Comparison of ENCODE assay signal across 16 mouse cellular contexts in the genomic region with DNA sequence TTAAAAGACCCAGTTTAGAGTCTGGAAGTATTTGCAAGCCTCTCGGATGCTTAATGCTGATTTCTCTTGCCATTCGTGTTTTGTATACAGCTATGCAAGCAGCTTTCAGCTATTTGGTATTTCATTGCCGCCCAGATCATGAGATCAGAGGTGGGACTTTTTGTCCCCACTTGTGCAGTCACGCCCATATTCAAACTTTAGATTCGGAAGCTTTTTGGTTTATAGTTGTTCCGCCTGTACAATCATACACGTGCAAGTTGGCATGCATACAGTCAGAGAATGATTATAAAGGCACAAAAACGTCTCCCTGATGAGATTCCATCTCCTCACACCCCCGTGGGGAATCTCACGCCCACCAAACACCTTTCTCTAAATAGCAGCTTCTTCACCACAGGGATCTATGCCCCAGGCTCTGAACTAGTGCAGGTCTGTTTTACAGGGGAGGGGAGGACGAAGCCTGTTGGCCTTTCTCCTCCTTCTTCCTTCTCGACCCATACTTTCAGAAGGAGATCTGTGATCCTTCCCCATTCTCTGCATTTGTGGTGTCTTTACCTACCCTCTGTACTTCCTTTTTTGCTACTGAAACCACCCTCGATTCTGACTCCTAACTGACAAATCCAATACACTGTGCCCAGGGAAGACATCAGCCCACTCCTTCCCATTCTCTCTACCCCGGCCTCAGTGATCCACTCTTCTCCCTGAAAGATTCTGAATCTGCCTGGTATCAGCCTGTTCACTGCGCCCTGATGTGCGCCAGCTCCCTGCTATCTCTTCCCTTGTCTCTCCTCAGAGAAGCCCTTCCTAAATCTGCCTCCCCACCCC. TPM values are rescaled to one million over a fixed set of nuclear protein-coding genes. Genes with fewer than 3 reads are reported as not detected.
DNase-seq lines count a peak whose midpoint lies in the region; ATAC-seq lines count a peak whose summit lies in the region.
"Had no signal": no experiment of that assay in that cellular context is flagged by ENCODE, and none has a peak within 500 bp of the region (broad histone marks: within the 10 kb centered on the region; RNA-seq: fewer than 3 reads in every experiment).

No protein-coding gene starts in this region.

- 60% methylated on average over 16 of the region's 16 CpGs for WGBS in intestine, embryonic 14.5 days
- WGBS in intestine, embryonic 16.5 days = 57% methylated on average over 16 of the region's 16 CpGs
- WGBS in liver, embryonic 16.5 days (ENCODE audit: insufficient replicate concordance) = 30% methylated on average over 16 of the region's 16 CpGs

- ATAC-seq in intestine, embryonic 14.5 days (replicated peaks; ENCODE audit: low FRiP score, low TSS enrichment, low read depth) = no peak
- ATAC-seq in intestine, embryonic 16.5 days = no peak
- ATAC-seq in liver, embryonic 16.5 days (ENCODE audit: low read depth) = no peak
- ATAC-seq: forebrain, embryonic 14.5 days; hindbrain, embryonic 16.5 days had no signal

- DNase-seq in intestine, embryonic 14.5 days (ENCODE audit: low spot score) = peak; percentile 25
- DNase-seq in A20 (ENCODE audit: low read depth, low spot score) = peak; percentile 88
- DNase-seq in MEL-GATA-1-ER (ENCODE audit: extremely low read depth, low read depth) = peak; percentile 77
- no peak for DNase-seq in c-Kit-positive CD71-positive TER-119-positive erythroid progenitor cells, embryonic 14.5 days (ENCODE audit: low spot score)
- DNase-seq in gastrocnemius, adult 18-20 months (ENCODE audit: low spot score) = no peak
- DNase-seq in thymus, adult 18-20 months = no peak
- DNase-seq: thymus, postnatal 4 days had no signal

- H3K36me3 ChIP-seq in intestine, embryonic 14.5 days (ENCODE audit: control insufficient read depth, insufficient read depth, low read length) = no peaks in the 10 kb centered on the region
- H3K36me3 ChIP-seq in intestine, embryonic 16.5 days (ENCODE audit: control insufficient read depth, insufficient read depth, low read length) = no peaks in the 10 kb centered on the region
- H3K36me3 ChIP-seq in liver, embryonic 16.5 days (ENCODE audit: control insufficient read depth, insufficient read depth) = no peaks in the 10 kb centered on the region
- H3K36me3 ChIP-seq: midbrain, embryonic 10.5 days had no signal

- no peaks in the 10 kb centered on the region for H3K27me3 ChIP-seq in intestine, embryonic 14.5 days (replicated peaks; ENCODE audit: control insufficient read depth, insufficient read depth, low read length)
- no peaks in the 10 kb centered on the region for H3K27me3 ChIP-seq in intestine, embryonic 16.5 days (replicated peaks; ENCODE audit: control insufficient read depth, insufficient read depth, low read length)
- no peaks in the 10 kb centered on the region for H3K27me3 ChIP-seq in liver, embryonic 16.5 days (ENCODE audit: control insufficient read depth, insufficient read depth, low read depth, low read length)

- H3K4me2 ChIP-seq in intestine, embryonic 14.5 days (ENCODE audit: low read length) = no peak overlapping the region
- no peak overlapping the region for H3K4me2 ChIP-seq in intestine, embryonic 16.5 days (ENCODE audit: low read depth, low read length)
- H3K4me2 ChIP-seq in liver, embryonic 16.5 days (ENCODE audit: low read depth, low read length) = 0 out of 2 replicates have a peak overlapping the region, but pooled peaks have one; percentile 10

- H3K4me3 ChIP-seq in intestine, embryonic 14.5 days (ENCODE audit: low read depth, low read length) = no peak overlapping the region
- H3K4me3 ChIP-seq in intestine, embryonic 16.5 days (ENCODE audit: low read length) = no peak overlapping the region
- no peak overlapping the region for H3K4me3 ChIP-seq in liver, embryonic 16.5 days (ENCODE audit: low read depth, low read length)
- H3K4me3 ChIP-seq: midbrain, embryonic 10.5 days had no signal

- H3K9ac ChIP-seq in intestine, embryonic 14.5 days (ENCODE audit: low read length) = no peak overlapping the region
- H3K9ac ChIP-seq in intestine, embryonic 16.5 days (ENCODE audit: low read depth, low read length) = no peak overlapping the region
- no peak overlapping the region for H3K9ac ChIP-seq in liver, embryonic 16.5 days (ENCODE audit: low read depth, low read length)

- H3K4me1 ChIP-seq in intestine, embryonic 14.5 days (replicated peaks; ENCODE audit: control insufficient read depth, insufficient read depth, low read length) = no peaks in the 10 kb centered on the region
- no peaks in the 10 kb centered on the region for H3K4me1 ChIP-seq in intestine, embryonic 16.5 days (ENCODE audit: control insufficient read depth, insufficient read depth, low read length)
- peaks cover 2% of the 10 kb centered on the region for H3K4me1 ChIP-seq in liver, embryonic 16.5 days (ENCODE audit: control insufficient read depth, low read depth, low read length)
- H3K4me1 ChIP-seq: midbrain, embryonic 10.5 days had no signal

- H3K27ac ChIP-seq in intestine, embryonic 14.5 days (ENCODE audit: low read depth) = no peak overlapping the region
- no peak overlapping the region for H3K27ac ChIP-seq in intestine, embryonic 16.5 days (ENCODE audit: low read length)
- H3K27ac ChIP-seq in liver, embryonic 16.5 days (ENCODE audit: low read length) = no peak overlapping the region
- H3K27ac ChIP-seq: kidney, postnatal 0 days; midbrain, embryonic 10.5 days had no signal

- H3K9me3 ChIP-seq in intestine, embryonic 14.5 days (ENCODE audit: control insufficient read depth, low read length) = no peaks in the 10 kb centered on the region
- H3K9me3 ChIP-seq in intestine, embryonic 16.5 days (ENCODE audit: control insufficient read depth, low read length) = no peaks in the 10 kb centered on the region
- H3K9me3 ChIP-seq in liver, embryonic 16.5 days (replicated peaks; ENCODE audit: control insufficient read depth, low read length) = no peaks in the 10 kb centered on the region
- H3K9me3 ChIP-seq: midbrain, embryonic 10.5 days had no signal

RNA-seq across cellular contexts. Expression of gene Gm20403, which starts 7.1 kb away (rescaled TPM):
- not detected in 2 replicates for polyA plus RNA-seq in intestine, embryonic 14.5 days (2014; fragmentation: Nextera tagmentation; extraction: Ambion mirVana)
- polyA plus RNA-seq in intestine, embryonic 16.5 days (2015; fragmentation: Nextera tagmentation; extraction: Ambion mirVana) = not detected in 2 replicates
- not detected in 2 replicates for polyA plus RNA-seq in liver, embryonic 16.5 days (2015; fragmentation: Nextera tagmentation; extraction: Ambion mirVana)
- not detected for total RNA-seq in gastrocnemius, adult 18-20 months (2021)
- total RNA-seq: layer of hippocampus, postnatal 25 days had no signal
- polyA plus RNA-seq: forebrain, embryonic 14.5 days; hindbrain, embryonic 16.5 days; kidney, postnatal 0 days; limb, embryonic 11.5 days; midbrain, embryonic 10.5 days; neural tube, embryonic 11.5 days had no signal

RNA-seq across cellular contexts. Expression of gene Baz1a, which starts 20.7 kb away (rescaled TPM):
- polyA plus RNA-seq in intestine, embryonic 14.5 days (2014; fragmentation: Nextera tagmentation; extraction: Ambion mirVana) = 26.5 and 28.9 TPM in 2 replicates
- polyA plus RNA-seq in intestine, embryonic 16.5 days (2015; fragmentation: Nextera tagmentation; extraction: Ambion mirVana) = 17.9 and 19.4 TPM in 2 replicates
- polyA plus RNA-seq in liver, embryonic 16.5 days (2015; fragmentation: Nextera tagmentation; extraction: Ambion mirVana) = 23.6 and 26.8 TPM in 2 replicates
- 1 to 10 TPM; 3.1 to 4.2 TPM for total RNA-seq in gastrocnemius, adult 18-20 months (2021)

Comparison
In these comparisons a context has a peak if more than half of its experiments do, and no peak if none do; other contexts are left out.
1. DNase-seq: peak in intestine, embryonic 14.5 days (single experiment), A20 (single experiment) and MEL-GATA-1-ER (single experiment); none in c-Kit-positive CD71-positive TER-119-positive erythroid progenitor cells, embryonic 14.5 days (single experiment), gastrocnemius, adult 18-20 months (single experiment) and thymus, adult 18-20 months (0 of 2).